Mouse (Mus musculus) left cerebral cortex, postnatal 4 days (tissue): ENCODE data around the gene Itgam. TPM values are rescaled to one million over a fixed set of nuclear protein-coding genes. Genes with fewer than 3 reads are reported as not detected.

Experiments
- DNase-seq: peaks from one replicate; pipeline ENCODE4 v3.0.0-alpha.2; 2022
- intact Hi-C: fragments of 180-260 bp; cut with DNase I; formaldehyde crosslinking; loops from one replicate; pipeline ENCODE4 v1.15.1; 2025
- total RNA-seq, 2 experiments: library from RNA; stranded (reverse); gene quantifications; 2 replicates each; pipeline ENCODE4 v1.2.3; 2021

Itgam gene
- total RNA-seq, 2 experiments from 2014 or later = 2.1 to 2.2 TPM

GRCm38 (mm10) chr7:128056917-128057444 is 5.5 kb upstream of the Itgam start:
- DNase-seq = no peak
- intact Hi-C loops = no loop called here

GRCm38 (mm10) chr7:128057860-128058259 is 4.6 kb upstream of the Itgam start:
- DNase-seq = no peak
- intact Hi-C loops = no loop called here

DNA sequence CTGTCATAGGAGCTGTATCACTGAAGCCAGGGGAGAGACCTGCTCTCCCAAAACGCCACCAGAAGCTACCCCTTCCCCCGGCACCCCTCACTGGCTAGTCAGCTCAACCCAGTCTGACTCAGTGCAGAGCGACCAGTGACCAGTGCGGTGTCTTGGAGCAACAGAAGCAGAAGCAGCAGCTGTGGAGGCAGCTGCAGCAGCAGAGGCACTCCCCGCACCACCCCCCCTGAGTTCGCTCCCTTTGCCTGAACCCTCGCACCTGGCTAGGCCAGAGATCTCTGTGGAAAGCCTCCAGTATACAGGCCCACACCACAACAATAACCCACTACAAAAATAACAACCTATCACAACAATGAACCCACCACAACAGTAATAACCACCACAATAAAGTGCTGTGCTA is 3.9 kb upstream of the Itgam start:
- intact Hi-C loops = no loop called here
- no peak for DNase-seq

- DNase-seq = no peak
- intact Hi-C loops = no loop called here
These were observed 3.3 kb upstream of the Itgam start for GRCm38 (mm10) chr7:128059091-128059490.

DNA sequence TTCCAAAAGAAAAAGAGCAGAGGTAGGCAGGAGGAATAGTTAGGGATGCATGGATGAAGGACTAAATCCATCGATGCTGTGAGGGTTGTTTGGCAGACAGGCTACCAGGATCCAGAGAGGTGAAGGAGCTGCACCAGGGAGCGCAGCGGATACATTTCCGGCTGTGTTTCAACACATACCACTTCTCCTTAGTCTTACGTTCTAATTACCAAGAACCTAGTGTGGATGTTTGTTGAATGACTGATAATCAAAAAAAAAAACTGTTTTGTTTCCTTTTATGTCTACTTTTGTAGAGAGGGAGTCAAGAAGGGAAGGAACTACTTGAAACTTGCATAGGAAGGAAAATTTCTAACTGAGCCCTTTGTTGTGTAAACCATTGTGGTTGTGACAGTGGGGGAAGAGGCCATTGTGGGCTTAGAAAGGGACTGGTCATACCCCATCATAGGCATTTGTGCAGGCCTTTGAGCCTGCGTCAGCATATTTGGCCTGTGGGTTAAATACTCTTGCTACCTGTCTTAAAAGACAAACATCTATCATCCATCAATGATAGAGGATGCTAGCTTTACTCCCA is 856 bp downstream of the Itgam start:
- intact Hi-C loops = no loop called here
- no peak for DNase-seq

GRCm38 (mm10) chr7:128065547-128065946 is 3.1 kb downstream of the Itgam start:
- intact Hi-C loops = no loop called here
- DNase-seq = no peak

DNA sequence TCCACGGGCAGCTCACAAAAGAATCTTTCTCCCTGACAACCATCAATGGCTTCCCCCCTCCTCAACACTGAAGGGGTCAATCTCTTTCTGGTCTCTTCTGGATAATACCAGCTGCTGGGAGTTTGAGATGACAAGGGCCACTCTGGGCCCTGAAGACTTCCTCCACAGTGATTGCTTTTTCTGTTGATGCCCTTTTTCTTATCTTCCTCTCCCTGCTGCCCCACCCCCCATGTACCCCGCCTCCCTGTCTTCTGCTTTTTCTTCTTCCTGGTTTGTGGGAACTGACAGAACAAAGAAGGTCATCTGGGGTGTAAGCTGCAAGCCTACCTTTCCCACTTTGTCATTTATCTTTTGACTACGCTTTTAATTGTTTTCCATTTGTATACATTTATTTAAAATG is 5.4 kb downstream of the Itgam start:
- no peak for DNase-seq

GRCm38 (mm10) chr7:128069844-128070243 is 7.4 kb downstream of the Itgam start:
- intact Hi-C loops = no loop called here
- DNase-seq = no peak

More for the DNA sequence above, 5.4 kb downstream of the Itgam start:
- intact Hi-C loops = no loop called here

- DNase-seq = no peak
These were observed 9.4 kb downstream of the Itgam start for GRCm38 (mm10) chr7:128071816-128072215.

GRCm38 (mm10) chr7:128080012-128080411 is 17.6 kb downstream of the Itgam start:
- no peak for DNase-seq
- intact Hi-C loops = no loop called here

More at GRCm38 (mm10) chr7:128071816-128072215, 9.4 kb downstream of the Itgam start:
- intact Hi-C loops = no loop called here

GRCm38 (mm10) chr7:128089141-128089540 is 26.7 kb downstream of the Itgam start:
- intact Hi-C loops = no loop called here
- no peak for DNase-seq

GRCm38 (mm10) chr7:128098135-128098534 is 35.7 kb downstream of the Itgam start:
- no peak for DNase-seq
- intact Hi-C loops = no loop called here

DNA sequence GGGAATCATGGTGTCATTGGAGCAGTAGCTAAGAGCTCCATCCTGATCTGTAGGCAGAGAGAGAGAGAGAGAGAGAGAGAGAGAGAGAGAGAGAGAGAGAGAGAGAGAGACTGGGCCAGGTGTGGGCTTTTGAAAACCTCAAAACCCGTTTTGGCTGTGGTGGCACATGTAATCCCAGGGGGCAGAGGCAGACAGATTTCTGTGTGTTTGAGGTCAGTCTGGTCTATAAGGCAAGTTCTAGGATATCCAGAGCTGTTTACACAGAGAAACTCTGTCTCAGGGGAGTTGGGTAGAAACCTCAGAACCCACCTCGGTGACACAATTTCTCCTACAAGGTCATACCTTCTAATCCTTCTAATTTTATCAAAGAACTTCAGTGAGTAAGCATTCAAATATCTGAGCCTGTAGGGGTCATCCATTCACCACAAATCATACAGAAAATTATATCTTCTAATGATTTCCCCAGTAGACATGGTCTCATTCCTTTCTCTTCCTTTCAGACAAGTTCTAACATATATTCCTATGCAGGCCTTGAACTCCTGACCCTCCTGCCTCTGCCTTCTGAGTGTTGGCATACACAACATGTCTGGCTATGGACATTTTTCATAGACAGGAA is 38.4 kb downstream of the Itgam start:
- intact Hi-C loops = loop anchor here (2.0 kb wide), 1 partner anchor 108 kb away; no protein-coding TSS in a partner anchor
- DNase-seq = no peak

GRCm38 (mm10) chr7:128105246-128105645 is 42.8 kb downstream of the Itgam start:
- intact Hi-C loops = no loop called here

DNA sequence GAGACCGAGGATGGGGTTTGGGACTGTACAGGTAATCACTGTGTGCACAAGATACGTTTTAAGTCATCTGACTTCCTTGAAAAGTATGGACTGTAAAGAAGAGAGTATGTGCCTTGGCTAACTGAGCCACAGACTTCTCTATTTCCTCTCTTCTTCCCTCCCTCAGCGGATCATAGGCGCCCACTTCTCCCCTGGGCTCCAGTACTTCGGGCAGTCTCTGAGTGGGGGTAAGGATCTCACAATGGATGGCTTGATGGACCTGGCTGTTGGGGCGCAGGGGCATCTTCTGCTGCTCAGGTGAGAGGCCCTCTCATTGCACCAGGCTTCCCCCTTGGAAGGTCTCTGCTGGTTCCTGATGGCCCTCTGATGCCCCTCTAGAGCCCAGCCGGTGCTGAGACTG is 45.0 kb downstream of the Itgam start:
- DNase-seq = no peak
- intact Hi-C loops = no loop called here

More at GRCm38 (mm10) chr7:128105246-128105645, 42.8 kb downstream of the Itgam start:
- no peak for DNase-seq

GRCm38 (mm10) chr7:128110314-128110713 is 47.9 kb downstream of the Itgam start:
- DNase-seq = no peak
- intact Hi-C loops = no loop called here

DNA sequence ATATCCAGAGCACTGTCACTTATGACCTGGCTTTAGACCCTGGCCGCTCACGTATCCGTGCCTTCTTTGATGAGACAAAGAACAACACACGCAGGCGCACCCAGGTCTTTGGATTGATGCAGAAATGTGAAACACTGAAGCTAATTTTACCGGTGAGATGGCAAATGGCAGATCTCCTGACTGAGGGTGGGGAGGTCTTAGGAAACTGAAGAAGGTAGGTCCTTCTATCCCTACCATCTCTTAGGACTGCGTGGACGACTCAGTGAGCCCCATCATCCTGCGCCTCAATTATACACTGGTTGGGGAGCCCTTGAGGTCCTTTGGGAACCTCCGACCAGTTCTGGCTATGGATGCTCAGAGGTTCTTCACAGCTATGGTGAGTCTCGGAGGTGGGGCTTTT is 49.7 kb downstream of the Itgam start:
- intact Hi-C loops = no loop called here
- no peak for DNase-seq

DNA sequence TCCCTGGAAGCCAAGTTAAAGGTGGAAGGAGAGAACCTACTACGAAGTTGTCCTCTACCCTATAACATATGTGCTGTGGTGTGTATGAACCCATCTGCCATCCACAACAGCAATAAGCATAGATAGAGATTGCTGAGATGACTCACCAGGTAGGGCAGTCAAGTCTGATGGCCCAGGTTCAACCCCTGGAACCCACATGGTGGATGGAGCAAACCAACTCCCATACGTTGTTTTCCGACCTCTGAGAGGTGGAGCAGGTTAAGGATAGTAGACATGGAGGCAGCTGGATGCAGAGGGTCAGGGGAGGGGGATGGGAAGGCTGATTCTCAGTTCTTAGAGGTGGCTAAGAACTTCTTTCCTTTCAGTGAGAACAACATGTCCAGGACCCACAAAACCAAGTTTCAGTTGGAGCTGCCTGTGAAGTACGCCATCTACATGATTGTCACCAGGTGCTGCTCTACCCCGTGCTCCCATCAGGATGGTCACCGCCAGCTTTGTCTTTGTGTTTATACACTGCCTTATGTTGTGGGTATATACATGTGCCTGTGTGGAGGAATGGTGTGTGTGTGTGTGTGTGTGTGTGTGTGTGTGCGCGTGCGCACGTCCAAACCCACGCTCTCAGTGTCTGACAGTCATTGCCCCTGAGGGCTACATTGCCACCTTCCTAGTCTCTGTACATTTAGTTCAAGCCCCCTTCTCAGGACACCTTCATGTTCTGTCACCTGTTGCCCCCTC is 52.1 kb downstream of the Itgam start:
- intact Hi-C loops = no loop called here

GRCm38 (mm10) chr7:128115211-128115958 is 52.9 kb downstream of the Itgam start:
- intact Hi-C loops = no loop called here

More for the DNA sequence above, 52.1 kb downstream of the Itgam start:
- DNase-seq = no peak

DNA sequence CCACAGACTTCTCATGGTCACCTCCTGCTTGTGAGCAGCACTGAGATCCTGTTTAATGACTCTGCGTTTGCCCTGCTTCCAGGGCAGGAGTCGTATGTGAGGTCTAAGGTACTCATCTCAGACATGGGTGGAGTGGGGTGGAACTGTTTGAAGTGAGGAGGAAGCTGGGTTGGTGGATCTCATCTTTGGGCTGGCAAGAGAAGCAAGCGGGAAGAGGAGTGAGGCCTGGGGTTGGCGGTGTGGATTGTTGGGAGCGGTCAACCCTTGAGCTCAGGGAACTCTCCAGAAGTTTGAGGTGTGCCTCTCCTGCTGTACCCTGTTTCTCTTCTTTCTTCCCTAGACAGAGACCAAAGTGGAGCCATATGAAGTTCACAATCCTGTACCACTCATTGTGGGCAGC is 54.0 kb downstream of the Itgam start:
- intact Hi-C loops = no loop called here
- DNase-seq = no peak

More at GRCm38 (mm10) chr7:128115211-128115958, 52.9 kb downstream of the Itgam start:
- no peak for DNase-seq
